Mouse (Mus musculus) forebrain, embryonic 14.5 days (tissue): ENCODE measurements around the gene Cdrt4. TPM values are rescaled to one million over a fixed set of nuclear protein-coding genes. Genes with fewer than 3 reads are reported as not detected.

ENCODE experiments used
- ATAC-seq: fragments of 200-750 bp; cut with Nextera tagmentation; 2 replicates; pipeline ENCODE4 v1.8.0; 2017; ENCODE audit warnings: mild to moderate bottlenecking, moderate library complexity
- DNase-seq: peaks from one replicate; pipeline ENCODE4 v3.0.0-alpha.2; 2015; ENCODE audit warnings: low spot score
- H3K27ac ChIP-seq: fragments of 300-500 bp; sonication (generic); 2 replicates; pipeline ENCODE4 v1.5.1; 2014; ENCODE audit warnings: low read depth, mild to moderate bottlenecking, control low read depth, low read length, moderate library complexity
- H3K27me3 ChIP-seq: fragments of 300-500 bp; sonication (generic); replicated peaks from 2 replicates; pipeline ENCODE4 v1.6.1; 2014; ENCODE audit warnings: low read length, control low read depth, mixed read lengths; ENCODE audit not compliant: control insufficient read depth, insufficient read depth
- H3K36me3 ChIP-seq: fragments of 300-500 bp; sonication (generic); 2 replicates; pipeline ENCODE4 v1.6.1; 2014; ENCODE audit warnings: low read length, control low read depth; ENCODE audit not compliant: control insufficient read depth, insufficient read depth
- H3K4me1 ChIP-seq: fragments of 300-500 bp; sonication (generic); 2 replicates; pipeline ENCODE4 v1.6.1; 2014; ENCODE audit warnings: antibody characterized with exemption, low read length, control low read depth; ENCODE audit not compliant: control insufficient read depth, insufficient read depth
- H3K4me2 ChIP-seq: fragments of 300-500 bp; sonication (generic); 2 replicates; pipeline ENCODE4 v1.6.1; 2014; ENCODE audit warnings: mild to moderate bottlenecking, control low read depth, low read length
- H3K4me3 ChIP-seq: fragments of 300-500 bp; sonication (generic); 2 replicates; pipeline ENCODE4 v1.5.1; 2014; ENCODE audit warnings: low read depth, low read length, control low read depth
- H3K9ac ChIP-seq: fragments of 300-500 bp; sonication (generic); 2 replicates; pipeline ENCODE4 v1.6.1; 2014; ENCODE audit warnings: mild to moderate bottlenecking, low read length, control low read depth, moderate library complexity
- H3K9me3 ChIP-seq: fragments of 300-500 bp; sonication (generic); replicated peaks from 2 replicates; pipeline ENCODE4 v1.6.1; 2016; ENCODE audit warnings: low read length, control low read depth, mixed read lengths; ENCODE audit not compliant: control insufficient read depth
- WGBS: fragments of 180-500 bp; shearing (Covaris S2); extraction: QIAGEN DNeasy Blood & Tissue Kit; methylation state at CpG from one replicate; pipeline ENCODE4 v1.1.7; 2014; 5-methylcytosine and 5-hydroxymethylcytosine counted together
- polyA plus RNA-seq: library from polyadenylated mRNA; unstranded; fragments of >200 nt; fragmentation: Nextera tagmentation; extraction: Ambion mirVana; gene quantifications from 2 replicates; pipeline ENCODE4 v1.2.1, GENCODE M21; 2014

The Cdrt4 gene
- polyA plus RNA-seq, 1 experiment from 2014 or later, result not detected

GRCm38 (mm10) chr11:62934795-62935514, 16.0 kb upstream of the Cdrt4 start:
- H3K4me2 ChIP-seq, result no peak overlapping the region
- WGBS, result 86% methylated on average over 11 of the region's 11 CpGs
- H3K4me3 ChIP-seq, result no peak overlapping the region
- no peaks in the 10 kb centered on the region for H3K9me3 ChIP-seq
- H3K27ac ChIP-seq, result no peak overlapping the region
- no peaks in the 10 kb centered on the region for H3K36me3 ChIP-seq
- ATAC-seq (no peak), DNase-seq (no peak)
- H3K27me3 ChIP-seq, result no peaks in the 10 kb centered on the region
- no peaks in the 10 kb centered on the region for H3K4me1 ChIP-seq
- no peak overlapping the region for H3K9ac ChIP-seq

DNA sequence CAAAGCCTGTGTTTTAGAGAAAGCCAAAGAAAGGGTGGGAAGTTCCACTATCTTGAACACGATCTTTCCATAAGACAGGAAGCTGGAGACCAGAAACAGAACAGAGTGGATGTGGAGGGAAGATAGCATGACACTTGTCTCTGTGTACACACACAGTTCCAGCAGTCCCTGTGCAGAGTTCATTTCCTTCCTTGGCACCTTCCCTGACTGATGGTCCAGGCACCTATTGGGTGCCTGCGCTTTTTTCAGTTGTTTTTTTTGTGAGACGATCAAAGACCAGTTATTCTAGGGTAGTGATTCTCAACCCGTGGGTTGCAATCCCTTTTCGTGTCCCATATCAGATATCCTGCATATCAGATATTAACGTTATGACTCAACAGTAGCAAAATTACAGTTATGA, 13.0 kb upstream of the Cdrt4 start:
- Histone ChIP-seq H3K4me1 (no peaks in the 10 kb centered on the region), H3K4me3 (no peak overlapping the region), H3K27me3 (no peaks in the 10 kb centered on the region), H3K36me3 (no peaks in the 10 kb centered on the region), H3K9me3 (no peaks in the 10 kb centered on the region), H3K9ac (no peak overlapping the region), H3K27ac (no peak overlapping the region), H3K4me2 (no peak overlapping the region)
- DNase-seq (no peak), ATAC-seq (no peak)
- 90% methylated on average over 6 of the region's 6 CpGs for WGBS

GRCm38 (mm10) chr11:62938921-62939320, 12.1 kb upstream of the Cdrt4 start:
- Histone ChIP-seq H3K9me3 (no peaks in the 10 kb centered on the region), H3K4me2 (no peak overlapping the region), H3K4me1 (no peaks in the 10 kb centered on the region), H3K36me3 (no peaks in the 10 kb centered on the region), H3K27ac (no peak overlapping the region), H3K27me3 (no peaks in the 10 kb centered on the region), H3K4me3 (no peak overlapping the region), H3K9ac (no peak overlapping the region)
- WGBS, result 67% methylated on average over 5 of the region's 5 CpGs
- DNase-seq, result no peak
- no peak for ATAC-seq

- Histone ChIP-seq H3K27ac (no peak overlapping the region), H3K27me3 (no peaks in the 10 kb centered on the region), H3K4me3 (no peak overlapping the region), H3K4me1 (no peaks in the 10 kb centered on the region), H3K36me3 (no peaks in the 10 kb centered on the region), H3K9me3 (no peaks in the 10 kb centered on the region), H3K4me2 (no peak overlapping the region), H3K9ac (no peak overlapping the region)
- ATAC-seq, result no peak
- DNase-seq, result no peak
- 93% methylated on average over 3 of the region's 3 CpGs for WGBS
Measured at GRCm38 (mm10) chr11:62940176-62940575, 10.8 kb upstream of the Cdrt4 start.

DNA sequence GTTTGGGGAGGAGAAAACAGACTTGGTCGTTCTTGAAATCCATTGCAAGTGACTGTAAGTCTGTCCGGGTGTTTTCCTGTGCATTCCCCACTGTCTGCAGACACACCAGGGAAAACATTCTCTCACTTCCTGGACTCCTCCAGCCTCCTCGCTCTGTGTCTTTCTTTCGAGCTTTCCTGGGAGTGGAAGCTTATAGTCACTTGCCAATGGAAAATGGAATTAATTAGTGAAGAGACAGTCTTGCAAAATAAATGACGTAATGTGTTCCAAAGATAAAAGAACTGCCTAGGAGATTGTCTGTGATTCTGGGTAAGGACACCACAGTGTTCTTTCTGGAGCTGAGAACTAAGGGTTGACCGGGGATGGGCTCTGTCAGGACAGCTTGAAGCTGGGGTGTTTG, 7.5 kb upstream of the Cdrt4 start:
- no peak overlapping the region for H3K27ac ChIP-seq
- no peaks in the 10 kb centered on the region for H3K36me3 ChIP-seq
- H3K9ac ChIP-seq, result no peak overlapping the region
- H3K27me3 ChIP-seq, result no peaks in the 10 kb centered on the region
- H3K4me2 ChIP-seq, result no peak overlapping the region
- ATAC-seq (no peak), DNase-seq (no peak)
- no peaks in the 10 kb centered on the region for H3K4me1 ChIP-seq
- no peak overlapping the region for H3K4me3 ChIP-seq
- H3K9me3 ChIP-seq, result no peaks in the 10 kb centered on the region
- WGBS, result 64% methylated on average over 6 of the region's 6 CpGs

- Histone ChIP-seq H3K36me3 (no peaks in the 10 kb centered on the region), H3K4me2 (no peak overlapping the region), H3K9ac (no peak overlapping the region), H3K27me3 (no peaks in the 10 kb centered on the region), H3K9me3 (no peaks in the 10 kb centered on the region), H3K4me3 (no peak overlapping the region), H3K4me1 (no peaks in the 10 kb centered on the region), H3K27ac (no peak overlapping the region)
- no peak for DNase-seq
- ATAC-seq, result no peak
- WGBS, result 64% methylated on average over 4 of the region's 4 CpGs
Measured at GRCm38 (mm10) chr11:62945514-62945913, 5.5 kb upstream of the Cdrt4 start.

GRCm38 (mm10) chr11:62949548-62949947, 1.4 kb upstream of the Cdrt4 start:
- no peak for DNase-seq
- H3K9me3 ChIP-seq, result no peaks in the 10 kb centered on the region
- no peak overlapping the region for H3K4me3 ChIP-seq
- H3K4me1 ChIP-seq, result no peaks in the 10 kb centered on the region
- no peak overlapping the region for H3K27ac ChIP-seq
- H3K4me2 ChIP-seq, result no peak overlapping the region
- H3K27me3 ChIP-seq, result no peaks in the 10 kb centered on the region
- 87% methylated on average over 1 of the region's 1 CpGs for WGBS
- ATAC-seq, result no peak
- H3K9ac ChIP-seq, result no peak overlapping the region
- H3K36me3 ChIP-seq, result no peaks in the 10 kb centered on the region

GRCm38 (mm10) chr11:62954766-62955165, 3.8 kb downstream of the Cdrt4 start:
- no peak overlapping the region for H3K4me2 ChIP-seq
- H3K9ac ChIP-seq, result no peak overlapping the region
- H3K36me3 ChIP-seq, result no peaks in the 10 kb centered on the region
- H3K27me3 ChIP-seq, result no peaks in the 10 kb centered on the region
- H3K27ac ChIP-seq, result no peak overlapping the region
- H3K9me3 ChIP-seq, result no peaks in the 10 kb centered on the region
- H3K4me1 ChIP-seq, result no peaks in the 10 kb centered on the region
- DNase-seq (no peak), ATAC-seq (no peak)
- WGBS, result 96% methylated on average over 3 of the region's 3 CpGs
- no peak overlapping the region for H3K4me3 ChIP-seq

DNA sequence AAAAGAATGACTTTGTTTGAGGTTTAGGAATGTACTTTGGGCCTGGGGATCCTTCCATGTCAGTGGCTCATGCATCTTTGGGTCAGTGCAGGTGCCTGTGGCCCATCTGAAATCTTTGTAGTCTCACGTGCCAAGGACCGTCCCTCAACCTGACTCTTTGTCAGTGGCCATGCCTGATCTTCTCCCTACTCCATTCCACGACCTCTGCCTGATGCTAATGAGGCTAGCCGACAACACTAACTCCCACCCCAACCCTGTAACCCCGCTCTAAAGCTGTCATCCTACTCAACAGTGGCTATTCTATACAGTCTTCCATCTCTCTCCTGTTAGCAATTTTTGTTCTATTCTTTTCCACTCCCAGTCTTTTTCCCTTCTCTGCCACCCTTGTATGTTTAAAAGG, 4.2 kb downstream of the Cdrt4 start:
- no peak overlapping the region for H3K9ac ChIP-seq
- H3K4me3 ChIP-seq, result no peak overlapping the region
- no peaks in the 10 kb centered on the region for H3K4me1 ChIP-seq
- H3K27me3 ChIP-seq, result no peaks in the 10 kb centered on the region
- H3K4me2 ChIP-seq, result no peak overlapping the region
- ATAC-seq (no peak), DNase-seq (no peak)
- 84% methylated on average over 5 of the region's 5 CpGs for WGBS
- H3K36me3 ChIP-seq, result no peaks in the 10 kb centered on the region
- H3K27ac ChIP-seq, result no peak overlapping the region
- no peaks in the 10 kb centered on the region for H3K9me3 ChIP-seq
